Mouse (Mus musculus) MEL (cell line): Measurements from ENCODE around the gene Irf2bp2.

ENCODE experiments used
- POLR2A ChIP-seq, 2 experiments: IDR thresholded peaks; 2 replicates each; pipeline ENCODE4 v1.6.1; 2011 to 2012; ENCODE audit warnings: low read length in 2 of 2, mild to moderate bottlenecking in 2 of 2, control low read depth in 1 of 2, improper control_type of control experiment in 1 of 2, low read depth in 1 of 2, moderate library complexity in 1 of 2; ENCODE audit not compliant: control insufficient read depth in 1 of 2, insufficient read depth in 1 of 2, poor library complexity in 1 of 2
- SIN3A ChIP-seq: IDR thresholded peaks from 2 replicates; pipeline ENCODE4 v1.6.1; 2012; ENCODE audit warnings: low read length, improper control_type of control experiment, inconsistent platforms
- TAL1 ChIP-seq: IDR thresholded peaks from 2 replicates; pipeline ENCODE4 v1.6.1; 2012; ENCODE audit warnings: mild to moderate bottlenecking, inconsistent platforms, low read length, moderate library complexity, mixed read lengths

GRCm38 (mm10) chr8:126600816-126601243, 7.0 kb upstream of the Irf2bp2 start:
- no peak for TF ChIP-seq TAL1
- no peak for TF ChIP-seq POLR2A (IDR thresholded peaks at IDR 0.05; ENCODE audit: control insufficient read depth in 1 of 2, insufficient read depth in 1 of 2, low read depth in 1 of 2, low read length in 2 of 2, poor library complexity in 1 of 2)
- no peak for TF ChIP-seq SIN3A
